Mouse (Mus musculus) c-Kit-positive CD71-negative TER-119-negative erythroid progenitor cells, embryonic 14.5 days (primary cell): ENCODE data around the gene Tmed6.
"Not testable (repeated sequence)": the region's sequence is repeated elsewhere in the genome, so short reads cannot be mapped to it uniquely, and the experiment has no call there.

Experiments
- DNase-seq: peaks from one replicate; pipeline ENCODE4 v3.0.0-alpha.2; 2013; ENCODE audit warnings: low read depth

Gene Tmed6

DNA sequence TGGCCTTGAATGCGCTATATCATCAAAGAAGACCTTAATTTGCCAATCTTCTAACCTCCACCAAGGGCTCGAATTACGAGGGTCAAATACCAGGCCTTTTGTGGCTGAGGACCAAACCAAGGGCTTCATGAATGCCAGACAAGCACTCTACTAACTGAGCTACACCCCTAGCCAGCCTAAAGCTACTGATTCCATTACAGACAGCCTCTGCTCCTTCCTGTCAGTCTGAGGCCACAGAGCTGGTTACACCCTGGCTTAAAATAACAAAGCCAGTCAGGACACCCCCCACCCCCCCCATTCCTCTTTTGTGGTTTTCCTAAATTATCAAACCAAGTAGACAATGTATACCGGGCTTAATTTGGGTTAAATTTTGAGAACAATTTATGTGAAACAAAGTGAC is 8.3 kb upstream of the Tmed6 start:
- no peak for DNase-seq

DNA sequence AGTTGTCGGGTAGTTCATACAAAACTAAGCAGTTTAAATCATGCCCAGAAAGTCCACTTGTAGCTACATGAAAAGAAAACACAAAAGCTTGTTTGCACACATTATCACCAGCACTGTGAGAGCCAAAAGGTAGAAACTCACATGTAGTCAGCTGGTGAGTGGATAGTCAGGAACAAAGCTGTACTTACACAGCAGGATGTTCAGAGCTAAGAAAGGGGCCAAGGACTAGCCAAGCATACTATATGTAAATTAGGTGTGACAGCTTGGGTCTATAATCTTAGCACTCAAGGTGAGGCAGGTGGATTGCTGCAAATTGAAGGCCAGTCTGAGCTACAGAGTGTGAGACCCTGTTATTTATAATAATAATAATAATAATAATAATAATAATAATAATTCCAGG is 2.8 kb downstream of the Tmed6 start:
- no peak for DNase-seq

DNA sequence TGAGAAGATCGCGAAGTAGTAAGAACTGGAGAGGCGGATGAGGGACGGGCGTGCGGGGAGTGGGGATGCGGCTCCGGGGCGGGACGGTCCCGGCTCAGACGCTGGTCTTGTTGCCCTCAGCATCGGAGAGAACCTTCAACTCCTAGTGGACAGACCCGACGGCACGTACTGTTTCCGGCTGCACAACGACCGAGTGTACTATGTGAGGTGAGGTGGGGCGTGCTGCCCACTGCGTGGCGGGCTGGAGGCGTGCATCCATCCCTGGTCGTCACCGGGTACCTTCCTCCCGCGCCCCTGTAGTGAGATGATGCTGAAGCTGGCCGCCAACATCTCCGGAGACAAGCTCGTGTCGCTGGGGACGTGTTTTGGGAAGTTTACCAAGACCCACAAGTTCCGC is 8.5 kb downstream of the Tmed6 start:
- peak; percentile 13 for DNase-seq

DNA sequence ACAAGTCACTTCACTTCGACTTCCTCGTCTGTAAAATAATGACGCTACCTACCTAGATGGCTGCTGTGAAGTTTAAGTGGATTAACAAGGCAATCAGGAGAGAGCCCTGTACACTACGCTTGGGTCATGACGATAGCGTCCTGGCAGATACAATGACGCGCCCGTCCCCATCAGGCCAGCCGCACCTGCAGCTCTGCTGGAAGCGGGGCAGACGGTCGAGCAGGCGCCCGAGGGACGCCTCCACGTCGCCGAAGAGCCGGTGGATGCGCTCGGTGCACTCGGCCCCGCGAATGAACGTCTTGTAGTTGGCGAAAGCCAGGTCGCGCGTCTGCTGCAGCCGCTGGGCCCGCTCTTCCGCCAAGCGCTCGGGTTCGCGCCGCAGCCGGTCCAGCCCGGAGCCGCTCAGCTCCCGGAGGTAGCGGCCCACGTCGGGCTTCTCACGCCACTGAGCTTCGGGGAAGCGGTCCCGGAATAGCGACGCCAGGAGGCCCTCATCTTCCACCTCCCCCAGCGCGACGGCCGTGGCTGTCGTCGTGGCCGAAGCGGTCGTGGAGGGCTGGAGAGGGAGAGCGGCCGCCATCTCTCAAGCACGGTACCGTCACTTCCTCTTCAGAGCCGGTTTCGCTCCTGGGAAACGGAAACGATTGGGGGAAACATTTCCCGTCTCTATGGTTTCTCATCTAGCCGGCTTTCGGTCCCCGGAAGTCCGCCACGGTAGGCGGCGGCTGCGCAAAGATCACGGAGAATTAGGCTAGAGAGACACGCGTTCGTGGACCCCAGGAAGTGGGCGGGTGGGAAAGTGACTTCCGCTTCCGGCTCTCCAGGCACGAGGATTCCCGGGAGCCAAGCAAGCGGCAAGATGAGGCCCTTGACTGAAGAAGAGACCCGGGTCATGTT is 9.1 kb downstream of the Tmed6 start, which contains the start of the genes Cog8 and Nip7:
Cog8 (minus strand) TSS at position 614 of the 897 bp plus-strand sequence.
Nip7 (plus strand) TSS at position 802 of the 897 bp plus-strand sequence.
- DNase-seq, result peak; percentile 95

DNA sequence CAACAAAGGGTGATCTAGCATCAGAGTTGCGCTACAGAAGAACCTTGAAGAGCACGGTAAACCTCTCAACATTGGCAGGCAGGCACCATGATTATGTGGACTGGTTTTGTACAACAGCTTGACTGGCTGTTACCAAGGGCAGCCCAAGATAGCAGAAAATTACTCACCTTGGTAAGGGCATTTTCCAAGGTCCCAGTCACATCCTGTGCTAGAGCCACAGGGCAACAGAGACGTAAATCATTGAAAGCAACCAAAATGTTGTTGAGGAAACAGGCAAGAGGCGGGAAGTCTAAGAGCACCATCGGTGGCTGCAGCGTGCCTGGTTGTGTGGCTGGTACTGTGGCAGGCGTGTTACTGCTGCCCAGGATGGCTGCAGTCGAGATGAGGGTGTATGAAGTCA is 13.4 kb downstream of the Tmed6 start:
- no peak for DNase-seq

DNA sequence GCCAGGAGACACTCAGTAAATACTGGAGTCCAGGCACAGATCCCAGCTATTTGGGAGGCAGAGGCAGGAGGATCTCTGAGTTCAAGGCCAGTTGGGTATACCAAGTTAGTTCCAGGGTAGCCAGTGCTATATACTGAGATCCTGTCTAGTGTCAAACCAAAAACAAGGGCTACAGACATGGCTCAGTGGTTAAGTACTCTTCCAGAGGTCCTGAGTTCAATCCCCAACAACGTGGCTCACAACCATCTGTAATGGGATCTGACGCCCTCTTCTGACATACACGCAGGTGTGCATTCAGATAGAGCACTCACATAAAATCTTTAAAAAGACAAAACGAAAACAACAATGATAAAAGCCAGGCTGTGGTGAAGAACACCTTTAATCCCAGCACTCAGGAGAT is 16.0 kb downstream of the Tmed6 start:
- DNase-seq, result no peak

DNA sequence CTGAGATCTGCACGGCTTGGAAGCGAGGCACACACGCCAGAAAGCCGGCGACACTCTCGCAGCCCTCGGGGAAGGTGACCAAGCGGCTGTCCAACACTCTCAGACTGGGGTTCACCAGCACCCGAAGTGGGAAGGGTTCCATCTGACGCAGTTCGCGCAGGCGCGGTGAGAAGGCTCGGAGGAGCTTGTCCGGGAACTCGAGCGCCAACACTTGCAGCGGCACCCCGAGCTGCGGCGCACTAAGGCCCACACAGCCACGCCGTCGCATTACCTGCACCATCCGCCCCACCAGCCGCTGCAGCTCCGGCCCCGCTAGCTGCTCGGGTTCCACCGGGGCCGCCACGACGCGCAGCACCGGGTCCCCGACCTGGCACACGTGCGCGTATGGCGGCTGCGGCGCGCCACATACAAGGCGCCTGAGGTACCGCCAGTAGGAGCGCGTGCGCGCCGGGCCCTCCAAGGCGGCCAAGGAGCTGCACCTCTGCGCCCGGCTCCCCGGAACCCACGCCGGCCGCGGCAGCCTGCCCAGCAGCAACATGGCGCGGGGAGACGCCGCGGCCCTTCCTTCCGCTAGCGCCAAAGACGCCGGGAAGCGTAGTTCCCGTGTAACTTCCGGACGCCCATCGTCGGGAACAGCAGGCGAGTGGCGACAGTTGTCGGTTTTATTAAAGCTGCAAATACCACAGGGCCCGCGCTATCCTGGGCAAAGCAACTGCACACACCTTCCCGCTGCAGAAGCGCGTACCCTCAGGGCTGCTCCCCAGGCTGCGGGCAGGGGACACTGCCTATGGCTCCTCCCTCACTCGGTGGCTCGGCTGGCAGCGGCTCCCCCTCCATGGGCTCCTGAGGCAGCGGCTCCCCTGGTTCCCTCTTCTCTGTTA is 17.1 kb downstream of the Tmed6 start, which contains the start of gene Pdf:
Pdf (minus strand) TSS at position 554 of the 881 bp plus-strand sequence.
- peak; percentile 64 for DNase-seq

DNA sequence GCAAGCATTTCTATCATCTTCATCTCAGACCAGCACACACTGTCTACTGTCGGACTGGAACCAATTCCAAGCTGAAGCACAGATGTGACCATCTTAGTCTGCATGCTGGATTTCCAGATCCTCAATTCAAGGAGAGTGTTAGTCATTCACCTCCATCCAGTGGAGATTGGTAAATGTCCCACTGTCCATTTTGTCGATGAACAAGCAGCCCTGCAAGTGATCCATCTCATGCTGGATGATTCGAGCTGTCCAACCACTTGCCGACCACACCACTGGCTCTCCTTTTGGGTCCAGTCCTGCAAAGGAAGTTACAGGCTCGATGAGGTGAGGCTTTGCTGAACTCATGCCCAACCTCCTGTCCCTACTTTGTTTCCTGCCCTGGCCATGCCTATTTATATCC is 18.5 kb downstream of the Tmed6 start:
- DNase-seq, result no peak

DNA sequence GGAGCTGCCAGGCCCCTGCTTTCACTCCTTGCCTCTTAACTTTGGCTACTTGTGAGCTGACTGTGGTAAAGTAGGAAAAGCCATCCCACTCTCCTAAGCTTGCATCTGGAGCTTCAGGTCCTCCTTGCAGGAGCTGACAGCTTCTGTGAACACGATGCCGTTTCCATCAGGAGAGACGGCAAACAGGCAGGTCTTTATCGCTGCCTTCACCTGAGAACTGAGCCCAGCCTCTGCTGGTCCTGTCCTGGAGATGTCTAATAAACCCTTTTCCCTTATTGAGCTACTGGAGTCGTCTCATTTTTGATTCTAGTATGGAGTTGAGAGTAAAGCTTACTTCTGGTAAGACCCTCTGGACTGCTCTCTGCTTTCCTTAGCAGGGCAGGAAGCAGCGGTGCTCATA is 20.0 kb downstream of the Tmed6 start:
- DNase-seq, result no peak

DNA sequence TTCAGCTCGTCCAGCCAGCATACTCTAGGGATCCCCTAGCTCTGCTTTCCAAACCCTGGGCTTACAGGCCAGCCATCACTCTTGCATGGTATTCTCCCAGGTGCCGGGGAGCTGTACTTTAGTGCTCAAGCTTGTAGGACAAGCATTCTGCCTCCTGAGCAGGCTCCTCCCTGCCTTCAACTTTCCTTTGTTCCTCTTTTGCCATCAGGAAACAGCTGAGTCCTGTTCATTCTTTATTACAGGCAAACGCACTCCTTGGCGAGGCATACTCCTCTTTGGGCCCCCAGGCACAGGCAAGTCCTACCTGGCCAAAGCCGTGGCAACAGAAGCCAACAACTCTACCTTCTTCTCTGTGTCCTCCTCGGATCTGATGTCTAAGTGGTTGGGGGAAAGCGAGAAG is 24.8 kb downstream of the Tmed6 start:
- no peak for DNase-seq

DNA sequence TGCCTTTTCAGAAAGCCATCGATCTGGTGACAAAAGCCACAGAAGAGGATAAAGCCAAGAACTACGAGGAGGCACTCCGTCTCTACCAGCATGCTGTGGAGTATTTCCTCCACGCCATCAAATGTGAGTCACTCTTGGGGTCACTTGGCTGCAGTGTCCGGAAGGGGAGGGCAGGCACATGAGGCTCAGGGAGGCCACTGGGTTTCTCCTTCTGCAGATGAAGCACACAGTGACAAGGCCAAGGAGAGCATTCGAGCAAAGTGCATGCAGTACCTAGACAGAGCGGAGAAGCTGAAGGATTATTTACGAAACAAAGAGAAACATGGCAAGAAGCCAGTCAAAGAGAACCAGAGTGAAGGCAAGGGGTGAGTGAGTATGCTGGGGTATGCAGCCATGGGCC is 28.8 kb downstream of the Tmed6 start:
- DNase-seq, result no peak

DNA sequence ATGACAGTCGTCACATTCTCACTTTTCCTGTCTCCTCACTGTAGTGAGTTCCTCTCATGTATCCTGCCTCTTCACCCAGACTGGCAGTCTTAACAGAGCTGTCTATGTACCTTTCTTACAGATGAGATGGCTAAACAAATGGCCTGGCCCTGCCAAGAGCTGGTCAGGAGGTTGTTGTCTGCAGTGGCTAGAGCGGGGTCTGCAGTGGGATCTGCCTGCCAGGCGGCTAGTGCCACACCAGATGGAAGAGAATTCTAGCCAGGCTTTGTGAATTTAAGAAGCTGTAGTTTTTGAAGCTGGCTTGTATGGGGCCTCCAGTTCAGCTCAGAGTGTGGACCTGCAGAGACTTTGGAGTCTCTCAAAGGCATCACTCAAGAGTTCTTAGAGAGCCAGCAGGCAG is 29.8 kb downstream of the Tmed6 start:
- no peak for DNase-seq

DNA sequence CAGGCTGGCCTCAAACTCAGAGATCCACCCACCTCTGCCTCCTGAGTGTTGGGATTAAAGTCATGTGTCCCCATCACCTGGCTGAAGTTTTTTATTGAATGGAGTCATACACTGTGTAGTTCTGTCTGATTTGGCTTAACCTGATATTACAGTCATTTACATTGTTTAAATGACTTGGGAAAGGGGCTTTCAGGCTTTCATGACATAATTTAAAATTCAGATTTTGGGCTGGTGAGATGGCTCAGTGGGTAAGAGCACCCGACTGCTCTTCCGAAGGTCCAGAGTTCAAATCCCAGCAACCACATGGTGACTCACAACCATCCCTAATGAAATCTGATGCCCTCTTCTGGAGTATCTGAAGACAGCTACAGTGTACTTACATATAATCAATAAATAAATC is 31.8 kb downstream of the Tmed6 start:
- DNase-seq, result not testable (repeated sequence)

DNA sequence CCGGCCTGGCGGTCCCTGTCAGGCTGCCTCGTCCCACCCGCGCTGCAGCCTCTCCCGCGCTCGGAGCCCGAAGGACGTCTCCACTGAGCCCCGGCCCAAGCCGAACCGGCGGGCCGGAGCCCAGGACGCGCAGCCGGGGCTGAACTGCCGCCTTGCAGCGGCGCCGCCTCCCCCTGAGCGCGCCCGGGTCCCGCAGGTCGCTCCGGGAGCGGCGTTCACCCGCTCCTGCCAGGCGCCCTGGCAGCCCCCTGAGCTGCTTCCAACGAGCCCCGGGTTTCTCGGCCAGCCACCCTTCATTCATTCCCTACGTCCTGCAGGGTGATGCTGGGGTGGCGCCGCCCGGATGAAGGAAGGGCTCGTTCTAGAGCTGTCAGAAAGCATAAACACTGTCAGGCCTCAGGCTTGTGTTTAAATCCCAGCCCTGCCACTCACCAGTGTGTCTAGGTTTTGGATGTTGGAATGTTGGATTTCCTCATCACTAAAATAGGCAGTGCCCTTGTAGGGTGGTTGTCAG is 33.8 kb downstream of the Tmed6 start:
- no peak for DNase-seq

DNA sequence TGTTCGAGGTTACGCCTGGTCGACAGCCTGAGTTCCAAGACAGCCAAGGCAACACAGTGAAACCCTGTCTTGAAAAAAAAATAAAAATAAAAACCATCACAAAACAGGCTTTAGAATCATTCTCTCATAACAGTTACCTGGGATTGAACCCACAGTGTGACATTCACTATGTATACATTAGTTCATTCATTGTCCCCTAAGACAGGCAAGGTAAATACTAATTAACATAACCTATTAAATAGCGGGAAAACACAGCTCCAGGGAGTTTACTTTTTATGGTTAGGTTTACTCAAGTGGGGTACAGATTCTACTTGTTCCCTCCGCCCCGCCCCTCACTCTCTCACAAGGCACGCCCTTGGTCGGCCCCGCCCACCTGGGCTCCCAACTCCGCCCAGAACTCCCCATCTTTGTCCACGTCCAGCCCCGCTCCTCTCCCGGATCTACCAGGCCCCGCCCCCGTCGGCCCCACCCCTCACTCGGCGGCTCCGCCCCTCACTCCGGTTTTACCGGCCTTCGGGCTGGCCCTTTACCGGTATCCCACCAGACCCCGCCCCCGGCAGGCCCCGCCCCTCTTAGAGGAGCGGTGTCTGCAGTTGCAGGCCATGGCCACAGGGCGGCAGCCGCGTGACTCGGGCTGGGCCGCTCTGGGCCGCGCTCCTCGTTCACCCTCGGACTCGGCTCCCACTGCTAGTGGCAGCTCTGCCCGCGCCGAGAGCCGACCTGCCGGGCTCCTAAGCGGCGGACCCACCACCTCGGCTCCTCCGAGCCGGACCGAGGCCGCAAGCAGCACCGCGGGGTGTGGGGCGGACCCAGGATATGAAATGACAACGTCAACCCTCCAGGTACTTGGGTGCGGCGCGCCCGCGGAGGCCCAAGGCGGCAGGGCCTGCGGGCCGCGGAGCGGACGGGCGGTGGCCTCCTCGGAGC is 34.5 kb downstream of the Tmed6 start, which contains the start of gene Vps4a:
Vps4a (plus strand) TSS at position 573 of the 927 bp plus-strand sequence.
- peak; percentile 85 for DNase-seq

DNA sequence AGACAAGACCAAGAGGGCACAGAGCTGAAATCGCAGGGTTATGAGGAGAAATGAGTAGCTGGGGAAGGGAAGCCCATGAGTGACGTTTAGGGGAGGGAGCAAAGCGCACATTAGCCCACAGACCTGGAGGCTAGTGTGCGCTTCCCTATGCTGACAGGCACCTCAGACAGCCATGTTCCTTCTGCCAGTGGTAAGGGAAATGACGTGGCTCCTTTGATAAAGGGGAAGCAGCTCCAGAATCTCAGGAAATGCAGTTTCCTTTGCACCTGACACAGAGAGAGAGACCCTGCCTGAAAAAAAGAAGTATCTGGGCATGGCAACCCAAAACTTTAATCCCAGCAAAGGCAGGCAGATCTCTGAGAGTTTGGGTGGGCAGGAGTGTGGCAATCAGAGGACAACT is 35.4 kb downstream of the Tmed6 start:
- DNase-seq, result no peak

DNA sequence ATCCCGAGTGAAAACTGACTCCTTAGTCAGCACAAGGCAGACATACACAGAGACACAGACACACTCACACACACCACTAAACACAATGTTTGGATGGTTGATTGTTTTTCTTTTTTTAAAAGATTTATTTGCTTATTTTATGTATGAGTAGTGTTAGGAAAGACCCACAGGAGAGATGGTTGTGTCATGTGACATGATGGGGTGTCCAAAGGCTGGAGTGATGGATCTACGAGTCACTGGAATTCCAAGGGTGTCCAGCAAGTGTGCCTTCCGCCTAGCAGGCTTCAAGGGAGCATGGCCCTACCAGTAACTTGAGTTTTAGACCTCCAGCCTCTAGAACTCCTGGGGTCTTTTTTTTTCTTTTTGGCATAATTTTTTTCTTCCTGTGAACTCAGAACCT is 36.1 kb downstream of the Tmed6 start:
- no peak for DNase-seq

DNA sequence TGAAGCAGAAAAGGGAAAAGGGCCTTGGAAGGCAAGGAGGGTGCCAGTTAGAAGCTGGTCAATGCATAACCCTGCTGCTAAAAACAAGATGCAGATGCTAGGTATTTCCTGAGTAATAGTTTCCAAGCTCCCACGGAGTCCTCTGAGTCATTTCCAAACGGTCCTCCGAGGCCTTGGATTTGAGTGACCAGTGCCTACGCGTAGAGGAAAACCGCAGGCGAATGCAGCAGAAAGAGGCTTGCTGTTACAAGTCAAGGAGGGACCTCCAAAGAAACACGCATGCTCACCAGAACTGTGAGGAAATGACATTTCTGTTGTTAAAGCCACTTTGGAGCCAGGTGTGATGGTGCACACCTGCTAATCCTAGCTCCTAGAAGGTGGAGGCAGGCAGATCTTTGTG is 42.0 kb downstream of the Tmed6 start:
- DNase-seq, result no peak

DNA sequence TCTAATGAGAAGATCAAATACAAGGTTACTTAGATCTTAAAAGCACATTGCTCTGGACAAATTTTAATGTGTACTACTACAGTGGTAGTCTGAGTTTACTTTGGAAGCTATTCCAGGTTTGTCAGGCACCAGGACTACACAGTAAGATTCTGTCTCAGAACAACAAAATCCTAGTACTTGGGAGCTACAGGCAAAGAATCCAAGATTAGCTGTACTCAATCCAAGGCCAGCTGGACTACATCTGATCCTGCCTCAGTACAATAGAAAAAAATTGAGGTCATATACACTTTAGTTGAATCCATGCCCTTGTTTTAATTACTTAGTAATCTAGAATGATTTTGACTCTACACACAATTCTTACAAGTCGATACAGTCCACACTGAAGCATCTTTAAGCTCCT is 50.5 kb downstream of the Tmed6 start:
- DNase-seq, result no peak

DNA sequence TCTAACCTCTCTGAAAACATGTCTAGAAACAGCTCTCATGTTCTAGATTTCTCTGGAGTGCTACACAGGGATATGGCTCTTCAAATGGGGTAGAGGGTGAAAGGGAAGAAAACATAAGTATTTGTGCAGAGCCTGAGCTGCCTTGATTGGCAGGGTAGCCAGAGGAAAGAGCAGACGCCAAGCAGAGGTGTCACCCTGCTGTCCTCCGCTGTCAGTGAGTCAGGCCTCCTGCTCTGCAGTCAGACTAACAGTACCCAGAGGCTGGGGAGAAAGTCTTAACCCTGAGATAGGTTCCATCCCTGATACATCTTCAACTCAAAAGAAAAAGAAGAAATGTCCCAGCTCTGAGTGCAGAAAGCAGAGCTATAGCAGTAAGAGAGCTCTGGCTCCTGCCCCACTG is 52.8 kb downstream of the Tmed6 start:
- DNase-seq, result no peak
